Mouse (Mus musculus) olfactory bulb, adult 2 months (tissue): ENCODE data around the gene Nrcam.

Source experiments
- CTCF ChIP-seq: fragments of 200-500 bp; IDR thresholded peaks from 2 replicates; pipeline ENCODE4 v1.5.1; 2012; ENCODE audit warnings: low read depth, mild to moderate bottlenecking, low read length, moderate library complexity; ENCODE audit not compliant: insufficient read depth
- POLR2A ChIP-seq: fragments of 200-500 bp; IDR thresholded peaks from 2 replicates; pipeline ENCODE4 v1.6.1; 2012; ENCODE audit warnings: mild to moderate bottlenecking, low read depth, low read length, moderate library complexity; ENCODE audit not compliant: insufficient read depth

- TF ChIP-seq CTCF (no peak), POLR2A (no peak)
Observed at GRCm38 (mm10) chr12:44617001-44617421, 288.3 kb downstream of the Nrcam start.
